Mouse (Mus musculus) embryonic facial prominence, embryonic 13.5 days (tissue): Measurements from ENCODE around the gene Olfr1118. TPM values are rescaled to one million over a fixed set of nuclear protein-coding genes. Genes with fewer than 3 reads are reported as not detected.
"Not testable (repeated sequence)": the region's sequence is repeated elsewhere in the genome, so short reads cannot be mapped to it uniquely, and the experiment has no call there.

Experiments
- ATAC-seq: fragments of 200-750 bp; cut with Nextera tagmentation; 2 replicates; pipeline ENCODE4 v1.8.0; 2017; ENCODE audit warnings: low read depth; ENCODE audit not compliant: insufficient number of reproducible peaks, insufficient read depth, low FRiP score, low TSS enrichment
- H3K27ac ChIP-seq: fragments of 300-500 bp; sonication (generic); 2 replicates; pipeline ENCODE4 v1.5.1; 2015; ENCODE audit warnings: moderate library complexity, mild to moderate bottlenecking, inconsistent platforms
- H3K27me3 ChIP-seq: fragments of 300-500 bp; sonication (generic); 2 replicates; pipeline ENCODE4 v1.6.1; 2015; ENCODE audit warnings: mild to moderate bottlenecking, inconsistent platforms
- H3K36me3 ChIP-seq: fragments of 300-500 bp; sonication (generic); 2 replicates; pipeline ENCODE4 v1.6.1; 2015; ENCODE audit warnings: mild to moderate bottlenecking, inconsistent platforms
- H3K4me1 ChIP-seq: fragments of 300-500 bp; sonication (generic); 2 replicates; pipeline ENCODE4 v1.6.1; 2015; ENCODE audit warnings: inconsistent platforms
- H3K4me2 ChIP-seq: fragments of 300-500 bp; sonication (generic); 2 replicates; pipeline ENCODE4 v1.6.1; 2015; ENCODE audit warnings: moderate library complexity, mild to moderate bottlenecking, inconsistent platforms
- H3K4me3 ChIP-seq: fragments of 300-500 bp; sonication (generic); 2 replicates; pipeline ENCODE4 v1.5.1; 2015; ENCODE audit warnings: mild to moderate bottlenecking, inconsistent platforms
- H3K9ac ChIP-seq: fragments of 300-500 bp; sonication (generic); 2 replicates; pipeline ENCODE4 v1.6.1; 2015; ENCODE audit warnings: mild to moderate bottlenecking, inconsistent platforms
- H3K9me3 ChIP-seq: fragments of 300-500 bp; sonication (generic); 2 replicates; pipeline ENCODE4 v1.6.1; 2016; ENCODE audit warnings: inconsistent platforms
- WGBS: fragments of 180-500 bp; shearing (Covaris S2); methylation state at CpG from one replicate; pipeline ENCODE4 v1.1.7; 2015; ENCODE audit warnings: mixed read lengths; 5-methylcytosine and 5-hydroxymethylcytosine counted together
- polyA plus RNA-seq: library from polyadenylated mRNA; unstranded; fragments of >200 nt; fragmentation: Nextera tagmentation; extraction: Ambion mirVana; gene quantifications from 2 replicates; pipeline ENCODE4 v1.2.1, GENCODE M21; 2015

Olfr1118 gene
- polyA plus RNA-seq, result not detected in 2 replicates

DNA sequence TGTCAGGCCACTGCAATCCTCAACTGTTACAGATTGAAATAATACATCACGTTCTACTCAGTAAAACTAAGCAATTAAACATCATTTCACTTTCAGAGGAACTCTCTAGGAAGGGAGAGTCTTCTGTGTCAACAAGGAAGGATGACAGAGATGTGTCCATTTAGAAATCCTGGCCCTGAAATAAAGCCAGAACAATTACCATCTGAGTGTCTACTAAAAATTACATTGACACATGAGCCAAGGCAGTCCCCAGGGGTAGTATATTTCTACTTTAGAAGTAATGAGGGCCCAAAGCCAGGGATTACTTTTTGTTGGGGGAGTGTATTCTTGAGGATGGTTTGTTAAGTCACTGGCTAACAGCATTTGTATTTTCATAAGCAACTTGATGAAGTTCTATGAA, at the start of gene Olfr1118:
Olfr1118 (plus strand) TSS at position 301 of the 400 bp plus-strand sequence.
- Histone ChIP-seq H3K4me1 (no peaks in the 10 kb centered on the region), H3K4me3 (no peak within 1 kb of the TSS), H3K36me3 (no peaks in the 10 kb centered on the region), H3K27ac (no peak within 1 kb of the TSS), H3K9me3 (no peaks in the 10 kb centered on the region), H3K9ac (no peak within 1 kb of the TSS), H3K27me3 (no peaks in the 10 kb centered on the region), H3K4me2 (no peak within 1 kb of the TSS)
- ATAC-seq, result no peak
- WGBS, result 68% methylated on average over 1 of the region's 1 CpGs

DNA sequence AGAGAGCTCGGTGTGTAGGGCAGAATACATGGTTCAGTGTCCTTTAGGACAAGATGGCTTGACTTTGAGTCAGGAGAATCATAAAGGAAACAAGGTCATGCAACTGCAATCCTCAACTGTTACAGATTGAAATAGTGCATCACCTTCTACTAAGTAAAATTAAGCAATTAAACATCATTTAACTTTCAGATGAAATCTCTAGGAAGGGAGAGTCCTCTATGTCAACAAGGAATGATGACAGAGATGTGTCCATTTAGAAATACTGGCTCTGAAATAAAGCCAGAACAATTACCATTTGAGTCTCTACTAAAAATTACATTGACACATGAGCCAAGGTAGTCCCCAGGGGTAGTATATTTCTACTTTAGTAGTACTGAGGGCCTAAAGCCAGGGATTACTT, 40.1 kb upstream of the Olfr1118 start, which contains the start of gene Olfr1116:
Olfr1116 (plus strand) TSS at position 301 of the 400 bp plus-strand sequence.
- H3K27ac ChIP-seq, result no peak within 1 kb of the TSS
- H3K4me3 ChIP-seq, result no peak within 1 kb of the TSS
- no peak within 1 kb of the TSS for H3K9ac ChIP-seq
- H3K9me3 ChIP-seq, result no peaks in the 10 kb centered on the region
- H3K27me3 ChIP-seq, result no peaks in the 10 kb centered on the region
- H3K4me2 ChIP-seq, result no peak within 1 kb of the TSS
- H3K36me3 ChIP-seq, result no peaks in the 10 kb centered on the region
- no peaks in the 10 kb centered on the region for H3K4me1 ChIP-seq
- ATAC-seq, result no peak
- 81% methylated on average over 1 of the region's 1 CpGs for WGBS

DNA sequence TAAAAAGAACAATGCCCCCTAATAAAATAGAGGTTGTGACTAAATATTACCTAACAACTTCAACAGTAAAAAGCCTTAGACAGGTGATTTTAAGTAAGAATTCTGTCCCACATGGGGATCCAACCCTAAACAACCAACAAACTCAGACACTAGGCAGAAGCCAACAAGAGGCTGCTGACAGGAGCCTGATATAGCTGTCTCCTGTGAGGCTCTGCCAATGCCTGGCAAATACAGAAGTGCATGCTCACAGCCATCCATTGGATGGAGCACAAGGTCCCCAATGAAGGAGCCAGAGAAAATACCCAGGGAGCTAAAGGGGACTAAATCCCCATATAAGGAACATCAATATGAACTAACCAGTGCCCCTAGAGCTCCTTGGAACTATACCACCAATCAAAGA, 13.4 kb upstream of the Olfr1118 start:
- H3K36me3 ChIP-seq, ATAC-seq, H3K4me2 ChIP-seq: not testable (repeated sequence)

GRCm38 (mm10) chr2:87354515-87354914, 47.1 kb downstream of the Olfr1118 start, which contains the start of gene Olfr1120:
TSS of gene Olfr1120 (plus strand) at chr2:87354815.
- no peak for ATAC-seq
- Histone ChIP-seq H3K27ac (no peak within 1 kb of the TSS), H3K36me3 (no peaks in the 10 kb centered on the region), H3K4me1 (no peaks in the 10 kb centered on the region), H3K4me2 (no peak within 1 kb of the TSS), H3K9me3 (no peaks in the 10 kb centered on the region), H3K9ac (no peak within 1 kb of the TSS), H3K4me3 (no peak within 1 kb of the TSS), H3K27me3 (no peaks in the 10 kb centered on the region)
- WGBS, result 62% methylated on average over 2 of the region's 2 CpGs

More for the DNA sequence above, 13.4 kb upstream of the Olfr1118 start:
- H3K27ac ChIP-seq, H3K4me3 ChIP-seq, H3K9ac ChIP-seq, H3K9me3 ChIP-seq, H3K4me1 ChIP-seq, H3K27me3 ChIP-seq: not testable (repeated sequence)

DNA sequence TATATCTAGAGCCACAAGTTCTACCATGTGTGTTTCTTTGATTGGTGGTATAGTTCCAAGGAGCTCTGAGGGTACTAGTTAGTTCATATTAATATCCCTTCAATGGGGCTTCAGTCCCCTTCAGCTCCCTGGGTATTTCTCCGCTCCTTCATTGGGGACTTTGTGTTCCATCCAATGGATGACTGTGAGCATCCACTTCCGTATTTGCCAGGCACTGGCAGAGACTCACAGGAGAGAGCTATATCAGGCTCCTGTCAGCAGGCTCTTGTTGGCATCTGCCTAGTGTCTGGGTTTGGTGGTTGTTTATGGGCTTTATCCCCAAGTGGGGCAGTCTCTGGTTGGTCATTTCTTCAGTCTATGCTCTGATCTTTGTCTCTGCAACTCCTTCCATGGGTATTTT, 52.7 kb downstream of the Olfr1118 start:
- 92% methylated on average over 2 of the region's 2 CpGs for WGBS
- ATAC-seq, H3K4me1 ChIP-seq, H3K9me3 ChIP-seq, H3K36me3 ChIP-seq, H3K9ac ChIP-seq, H3K4me2 ChIP-seq, H3K27ac ChIP-seq, H3K4me3 ChIP-seq, H3K27me3 ChIP-seq: not testable (repeated sequence)

Other genes starting within 250 kb of the Olfr1118 start
- not detected in 2 replicates for gene Olfr1107, start 231.8 kb upstream of the Olfr1118 start, polyA plus RNA-seq
- not detected in 2 replicates for gene Olfr1109, start 211.6 kb upstream of the Olfr1118 start, polyA plus RNA-seq
- gene Olfr259, start 193.0 kb upstream of the Olfr1118 start, polyA plus RNA-seq, result not detected in 2 replicates
- gene Olfr1110, start 167.3 kb upstream of the Olfr1118 start, polyA plus RNA-seq, result 0.08 TPM in 1 of 2 replicates, not detected in the other
- gene Olfr1111, start 155.0 kb upstream of the Olfr1118 start, polyA plus RNA-seq, result not detected in 2 replicates
- gene Olfr1112, start 119.8 kb upstream of the Olfr1118 start, polyA plus RNA-seq, result not detected in 2 replicates
- not detected in 2 replicates for gene Olfr1113, start 98.6 kb upstream of the Olfr1118 start, polyA plus RNA-seq
- gene Olfr1115, start 59.6 kb upstream of the Olfr1118 start, polyA plus RNA-seq, result not detected in 2 replicates
- gene Olfr1116, start 40.0 kb upstream of the Olfr1118 start, polyA plus RNA-seq, result not detected in 2 replicates
- gene Olfr1120, start 47.2 kb downstream of the Olfr1118 start, polyA plus RNA-seq, result not detected in 2 replicates
- gene Olfr1121, start 62.3 kb downstream of the Olfr1118 start, polyA plus RNA-seq, result not detected in 2 replicates
- gene Olfr1122, start 78.3 kb downstream of the Olfr1118 start, polyA plus RNA-seq, result not detected in 2 replicates
- gene Olfr1123, start 109.1 kb downstream of the Olfr1118 start, polyA plus RNA-seq, result not detected in 2 replicates
- 0.14 TPM in 1 of 2 replicates, not detected in the other for gene Olfr1124, start 122.7 kb downstream of the Olfr1118 start, polyA plus RNA-seq
- gene Olfr1126, start 146.4 kb downstream of the Olfr1118 start, polyA plus RNA-seq, result not detected in 2 replicates
- gene Pramel7, start 189.5 kb downstream of the Olfr1118 start, polyA plus RNA-seq, result not detected in 2 replicates
- gene Pramel6, start 199.0 kb downstream of the Olfr1118 start, polyA plus RNA-seq, result not detected in 2 replicates
- gene Olfr153, start 224.2 kb downstream of the Olfr1118 start, polyA plus RNA-seq, result not detected in 2 replicates
- gene Olfr1128, start 238.0 kb downstream of the Olfr1118 start, polyA plus RNA-seq, result not detected in 2 replicates